8 mouse cellular contexts compared by ENCODE assay signal in genomic region chr6:7692037-7692436, GRCm38 (mm10). TPM values are rescaled to one million over a fixed set of nuclear protein-coding genes. Genes with fewer than 3 reads are reported as not detected.
DNase-seq lines count a peak whose midpoint lies in the region; ATAC-seq and TF ChIP-seq lines count a peak whose summit lies in the region.

No protein-coding gene starts in this region.

- peak overlapping the region; percentile 98 for H3K4me2 ChIP-seq in kidney, postnatal 0 days (ENCODE audit: low read length)
- peak overlapping the region; percentile 88 for H3K4me2 ChIP-seq in intestine, embryonic 14.5 days (ENCODE audit: low read length)
- H3K4me2 ChIP-seq in myocyte (ENCODE audit: low read depth), result peak overlapping the region; percentile 83

- H3K4me3 ChIP-seq in kidney, postnatal 0 days (replicated peaks; ENCODE audit: low read depth, low read length), result peak overlapping the region; percentile 62; the same call in 1 of the 2 replicates
- H3K4me3 ChIP-seq in intestine, embryonic 14.5 days (ENCODE audit: low read depth, low read length), result peak overlapping the region; percentile 70
- H3K4me3 ChIP-seq in myocyte, result peak overlapping the region; percentile 68

- H3K79me2 ChIP-seq in myocyte (ENCODE audit: control insufficient read depth, insufficient read depth), result peaks cover 55% of the 10 kb centered on the region

- no peaks in the 10 kb centered on the region for H3K36me3 ChIP-seq in kidney, postnatal 0 days (ENCODE audit: insufficient read depth, low read length)
- no peaks in the 10 kb centered on the region for H3K36me3 ChIP-seq in intestine, embryonic 14.5 days (ENCODE audit: control insufficient read depth, insufficient read depth, low read length)
- peaks cover 15% of the 10 kb centered on the region for H3K36me3 ChIP-seq in myocyte (ENCODE audit: control insufficient read depth, insufficient read depth)

- peak overlapping the region; percentile 47 for H3ac ChIP-seq in myocyte (ENCODE audit: control insufficient read depth, insufficient read length)

- TF ChIP-seq CTCF in kidney, postnatal 0 days (IDR thresholded peaks at IDR 0.05; ENCODE audit: low read depth), result no peak

- H3K27ac ChIP-seq in kidney, postnatal 0 days, result no peak overlapping the region
- H3K27ac ChIP-seq in intestine, embryonic 14.5 days (ENCODE audit: low read depth), result no peak overlapping the region

- H3K27me3 ChIP-seq in kidney, postnatal 0 days (ENCODE audit: insufficient read depth, low read length), result no peaks in the 10 kb centered on the region
- no peaks in the 10 kb centered on the region for H3K27me3 ChIP-seq in intestine, embryonic 14.5 days (replicated peaks; ENCODE audit: control insufficient read depth, insufficient read depth, low read length)
- H3K27me3 ChIP-seq in myocyte (ENCODE audit: control insufficient read depth, insufficient read depth, insufficient read length), result no peaks in the 10 kb centered on the region

- WGBS in kidney, postnatal 0 days, result 41% methylated on average over 15 of the region's 15 CpGs
- WGBS in intestine, embryonic 14.5 days, result 33% methylated on average over 15 of the region's 15 CpGs

- DNase-seq in kidney, postnatal 0 days (ENCODE audit: low spot score), result no peak
- no peak for DNase-seq in kidney, adult 11 months
- DNase-seq in embryo, embryonic 10.5 days (ENCODE audit: low spot score), result peak; percentile 31
- DNase-seq in intestine, embryonic 14.5 days (ENCODE audit: low spot score), result peak; percentile 52
- DNase-seq in thymus, postnatal 36 days, result no peak
- no peak for DNase-seq in left cerebral cortex, adult 11 months (ENCODE audit: low spot score)
- no peak for DNase-seq in urinary bladder, postnatal 36 days (ENCODE audit: low spot score in 2 of 2)

- no peak for TF ChIP-seq POLR2A in myocyte (IDR thresholded peaks at IDR 0.05; ENCODE audit: insufficient read length, low read depth)

- no peaks in the 10 kb centered on the region for H3K4me1 ChIP-seq in kidney, postnatal 0 days (replicated peaks; ENCODE audit: insufficient read depth, low read length)
- peaks cover 4% of the 10 kb centered on the region; the same call in 1 of the 2 replicates for H3K4me1 ChIP-seq in intestine, embryonic 14.5 days (replicated peaks; ENCODE audit: control insufficient read depth, insufficient read depth, low read length)

- H3K9me3 ChIP-seq in kidney, postnatal 0 days (replicated peaks; ENCODE audit: low read length), result no peaks in the 10 kb centered on the region
- H3K9me3 ChIP-seq in intestine, embryonic 14.5 days (ENCODE audit: control insufficient read depth, low read length), result no peaks in the 10 kb centered on the region

- ATAC-seq in kidney, postnatal 0 days (replicated peaks; ENCODE audit: low FRiP score, low read depth), result no peak
- ATAC-seq in intestine, embryonic 14.5 days (replicated peaks; ENCODE audit: low FRiP score, low TSS enrichment, low read depth), result no peak

- H3K9ac ChIP-seq in kidney, postnatal 0 days (ENCODE audit: low read depth, low read length), result no peak overlapping the region
- H3K9ac ChIP-seq in intestine, embryonic 14.5 days (ENCODE audit: low read length), result peak overlapping the region; percentile 62

TF ChIP-seq in myocyte, 11 proteins besides CTCF, POLR2A, EP300 and RAD21:
- TF ChIP-seq TCF12 (IDR thresholded peaks at IDR 0.05; ENCODE audit: insufficient read depth, poor library complexity, severe bottlenecking) (no peak), REST (IDR thresholded peaks at IDR 0.05; ENCODE audit: insufficient read depth, insufficient read length) (peak; percentile 68), MYOG (IDR thresholded peaks at IDR 0.05; ENCODE audit: control insufficient read depth in 1 of 3, insufficient read depth in 1 of 3, insufficient read length in 2 of 3, low read depth in 2 of 3) (no peak)

RNA-seq across cellular contexts. Expression of gene Asns, which starts 1.0 kb away (rescaled TPM):
- 19.6 and 21.1 TPM in 2 replicates for polyA plus RNA-seq in kidney, postnatal 0 days (2015; fragmentation: Nextera tagmentation; extraction: Ambion mirVana)
- polyA plus RNA-seq in intestine, embryonic 14.5 days (2014; fragmentation: Nextera tagmentation; extraction: Ambion mirVana), result 70.8 and 89.0 TPM in 2 replicates
- polyA plus RNA-seq in myocyte (2012; fragmentation: generic; extraction: Trizol), result 434 TPM

Comparison
In these comparisons a context has a peak if more than half of its experiments do, and no peak if none do; other contexts are left out.
1. DNase-seq: peak in embryo, embryonic 10.5 days (single experiment) and intestine, embryonic 14.5 days (single experiment); none in kidney, postnatal 0 days (single experiment), kidney, adult 11 months (single experiment), thymus, postnatal 36 days (0 of 2), left cerebral cortex, adult 11 months (single experiment) and urinary bladder, postnatal 36 days (0 of 2).
2. Peak in every context shown above with its lines, with median percentiles within 50 percentile points of each other: H3K4me2 ChIP-seq and H3K4me3 ChIP-seq.